Mouse (Mus musculus) cortical plate, adult 2 months (tissue): ENCODE measurements around the gene Slc16a13.

ENCODE experiments used
- CTCF ChIP-seq: fragments of 200-500 bp; IDR thresholded peaks from 2 replicates; pipeline ENCODE4 v1.5.1; 2011; ENCODE audit warnings: mild to moderate bottlenecking, control low read depth, low read length; ENCODE audit not compliant: insufficient read depth; ENCODE audit errors: extremely low read depth
- POLR2A ChIP-seq: fragments of 200-500 bp; IDR thresholded peaks from 2 replicates; pipeline ENCODE4 v1.6.1; 2011; ENCODE audit warnings: mild to moderate bottlenecking, low read length, control low read depth; ENCODE audit not compliant: insufficient read depth; ENCODE audit errors: extremely low read depth

DNA sequence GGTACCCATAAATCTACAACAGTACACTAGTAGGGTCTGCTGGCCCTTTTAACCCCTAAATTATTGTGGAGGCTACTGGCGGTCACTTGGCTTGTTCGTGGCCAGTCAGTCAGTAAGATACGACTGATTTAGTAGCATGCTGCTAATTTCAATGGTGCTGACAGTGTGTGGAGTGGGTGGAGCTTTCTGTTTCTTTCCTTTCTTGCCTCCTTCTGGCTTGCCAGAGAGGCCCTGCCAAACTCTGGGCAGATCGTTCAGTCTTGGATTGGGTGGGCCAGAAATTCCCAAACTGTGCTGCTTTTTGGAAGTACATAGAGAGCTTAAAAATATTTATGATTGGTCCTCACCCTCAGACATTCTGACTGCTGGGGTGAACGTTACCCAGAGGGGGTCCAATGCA lies 6.3 kb upstream of the Slc16a13 start:
- no peak for TF ChIP-seq CTCF
- TF ChIP-seq POLR2A = no peak
